Mouse (Mus musculus): ENCODE data around the gene Cacna1a. TPM values are rescaled to one million over a fixed set of nuclear protein-coding genes. Genes with fewer than 3 reads are reported as not detected.
"Not testable (repeated sequence)": the region's sequence is repeated elsewhere in the genome, so short reads cannot be mapped to it uniquely, and the experiment has no call there.

The Cacna1a gene
- total RNA-seq, 2 experiments from 2014 or later = 0.21 to 1.8 TPM

DNA sequence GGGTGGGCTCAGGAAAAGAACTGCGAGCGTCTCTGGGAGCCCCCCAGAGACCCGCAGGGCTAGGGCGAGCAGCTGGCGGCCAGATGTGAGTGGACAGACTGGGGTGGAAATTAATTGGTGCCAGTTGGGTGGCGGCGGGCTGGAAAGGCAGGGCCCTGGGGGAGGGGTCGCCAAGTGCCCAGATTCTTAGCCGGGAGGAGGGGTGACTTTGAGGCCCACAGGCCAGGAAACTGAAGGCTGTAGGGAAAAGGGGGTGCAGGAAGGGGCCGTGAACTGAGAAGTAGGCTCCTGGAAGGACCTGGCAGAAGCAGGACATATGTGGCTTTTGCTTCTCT, 267.9 kb downstream of the Cacna1a start:
- no peak for ATAC-seq (replicated peaks; ENCODE audit: poor library complexity)

DNA sequence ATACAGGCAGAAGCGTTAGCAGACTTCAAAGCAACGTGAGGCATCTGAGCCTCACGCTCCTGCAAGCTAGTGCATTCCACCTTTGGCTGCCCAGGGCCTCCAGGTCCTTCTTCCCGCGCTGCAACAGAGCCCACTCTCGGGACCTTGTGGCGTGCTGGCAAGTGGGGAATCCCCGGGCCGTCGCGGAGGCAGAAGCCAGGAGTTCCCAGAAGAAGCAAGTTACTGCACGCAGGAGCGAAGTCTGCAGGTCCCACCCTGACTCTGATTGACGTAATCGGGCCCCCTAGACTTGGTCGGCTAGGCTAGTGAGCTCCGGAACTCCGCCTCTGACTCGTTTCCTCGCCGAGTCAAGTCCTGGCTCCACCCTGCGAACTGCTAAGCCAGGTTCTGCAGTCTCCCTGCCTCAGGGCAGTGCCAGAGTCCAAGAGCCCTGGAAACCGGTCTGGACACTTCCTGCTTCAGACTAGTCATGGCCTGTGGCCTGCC, 268.4 kb downstream of the Cacna1a start:
- peak; percentile 59 for ATAC-seq (replicated peaks; ENCODE audit: poor library complexity)

DNA sequence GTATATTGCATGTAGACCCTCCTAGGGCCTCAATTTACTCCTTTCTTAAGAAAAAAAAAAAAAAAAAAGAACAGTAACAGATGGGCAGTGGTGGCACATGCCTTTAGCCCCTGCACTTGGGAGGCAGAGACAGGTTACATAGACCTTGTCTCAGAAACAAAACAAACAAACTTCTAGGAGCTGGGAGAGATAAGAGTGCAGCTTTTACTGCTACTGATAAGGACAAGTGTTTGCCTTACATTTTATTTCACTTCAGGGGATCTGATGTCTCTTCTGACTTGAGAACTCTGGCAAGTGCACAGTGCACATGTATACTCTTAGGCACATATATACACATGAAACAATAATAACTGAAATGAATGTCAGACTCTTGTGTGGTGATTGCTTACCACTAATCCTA, 269.0 kb downstream of the Cacna1a start:
- ATAC-seq (replicated peaks; ENCODE audit: poor library complexity) = no peak

DNA sequence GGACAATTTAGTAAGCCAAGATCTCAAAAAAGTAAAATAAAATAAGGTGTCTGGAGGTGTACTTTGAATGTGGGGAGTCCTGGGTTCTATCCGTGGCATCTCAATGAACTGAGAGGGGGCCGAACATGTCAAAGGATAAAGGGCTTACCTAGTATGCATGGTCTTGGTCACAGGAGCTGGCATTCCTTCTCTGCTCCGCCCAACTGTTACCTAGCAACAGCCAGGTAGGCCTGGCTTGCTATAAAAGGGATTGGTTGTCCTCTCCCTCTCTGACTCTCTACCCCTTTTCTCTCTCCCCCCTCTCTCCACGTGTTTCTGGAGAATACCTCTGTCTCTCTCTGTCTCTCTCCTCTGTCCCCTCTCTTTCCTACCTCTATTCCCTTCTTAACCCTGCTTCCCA, 269.4 kb downstream of the Cacna1a start:
- ATAC-seq (replicated peaks; ENCODE audit: poor library complexity) = no peak

DNA sequence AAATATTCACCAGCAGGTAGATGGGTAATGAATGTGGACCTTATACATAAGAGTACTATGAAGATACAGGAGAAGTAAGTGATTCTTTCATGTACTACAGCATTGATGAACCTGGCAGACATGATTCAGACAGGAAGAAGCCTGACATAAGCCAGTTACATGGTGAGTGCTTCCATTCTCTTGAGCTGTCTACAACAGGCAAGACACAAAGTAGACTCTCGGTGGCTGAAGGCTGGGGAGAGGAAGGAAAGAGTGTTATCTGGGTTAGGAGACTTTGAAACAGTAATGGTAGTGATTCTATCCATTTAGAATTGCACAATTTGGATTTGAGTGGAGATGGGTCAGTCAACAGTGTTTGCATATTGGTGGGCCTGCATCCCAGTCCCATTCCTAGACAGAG, 270.7 kb downstream of the Cacna1a start:
- no peak for ATAC-seq (replicated peaks; ENCODE audit: poor library complexity)

DNA sequence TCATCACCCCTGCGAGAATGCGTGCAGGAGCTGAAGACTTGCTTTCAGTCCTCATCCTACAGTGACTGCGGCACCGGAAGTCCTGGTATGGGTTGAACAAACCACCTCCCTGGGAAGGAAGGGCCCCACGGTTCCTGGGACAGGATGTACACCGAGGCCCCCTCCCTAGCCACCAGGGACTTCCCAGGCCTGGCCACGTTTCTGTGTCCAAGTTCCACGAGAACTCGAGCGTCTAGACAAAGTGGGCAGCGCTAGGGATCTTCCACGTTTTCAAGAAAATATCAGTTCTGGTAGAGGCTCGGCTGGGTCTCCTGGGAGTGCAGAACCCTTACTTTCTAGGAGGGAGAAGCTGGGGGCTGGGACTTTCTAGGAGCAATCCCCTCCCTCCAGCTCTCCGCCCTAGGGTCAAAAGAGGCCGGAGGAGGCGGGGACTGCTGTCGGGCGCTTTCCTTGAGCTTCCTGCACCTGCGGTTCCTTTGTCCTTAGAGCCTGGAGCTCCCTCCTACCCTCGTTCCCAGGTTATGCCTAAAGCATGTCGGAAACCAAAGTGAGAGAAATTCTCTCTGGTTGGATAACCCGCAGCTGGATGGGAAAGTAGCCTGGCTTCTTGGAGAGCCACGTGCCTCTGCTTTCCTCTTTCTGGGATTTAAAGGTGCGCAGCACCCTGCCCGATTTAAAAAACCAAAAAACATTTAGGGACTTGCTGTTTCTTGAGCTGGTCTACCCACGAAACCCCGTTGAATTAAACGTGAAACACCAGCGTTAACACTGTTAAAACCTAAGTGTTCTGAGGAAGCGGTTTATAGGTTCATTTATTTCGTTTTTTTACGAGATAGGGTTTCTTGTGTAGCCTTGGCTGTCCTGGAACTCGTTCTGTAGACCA, 271.9 kb downstream of the Cacna1a start:
- peak; percentile 8; the same call in 1 of the 2 replicates for ATAC-seq (replicated peaks; ENCODE audit: poor library complexity)

DNA sequence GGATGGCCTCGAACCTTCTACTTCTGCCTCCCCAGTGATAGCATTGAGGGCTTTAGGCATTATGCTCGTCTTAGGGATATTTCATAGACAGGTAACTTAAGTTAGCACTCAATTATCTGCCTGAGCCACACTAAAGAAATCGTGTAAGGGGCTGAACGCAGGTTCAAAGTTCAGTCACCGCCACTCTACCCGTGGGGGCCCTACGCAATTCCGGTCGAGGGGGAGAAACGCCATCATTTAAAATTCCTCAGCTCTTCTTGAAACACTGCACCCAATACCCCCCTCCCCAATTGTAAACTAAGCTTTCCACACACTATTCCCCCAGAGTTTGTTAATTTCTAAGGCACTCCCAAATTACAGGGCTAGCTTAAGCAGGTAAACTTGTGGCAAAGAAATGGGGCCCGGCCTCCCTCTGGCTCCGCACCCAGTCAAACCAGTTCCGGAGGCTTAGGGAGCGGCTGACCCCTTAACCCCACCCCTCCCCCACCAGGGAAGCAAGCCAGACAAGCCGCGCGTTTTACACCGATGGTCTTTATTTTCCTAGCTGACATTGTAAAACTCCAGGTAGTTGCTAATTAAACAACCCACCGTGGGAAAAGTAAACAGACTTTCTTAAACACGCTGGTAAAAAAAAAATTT, 272.7 kb downstream of the Cacna1a start:
- ATAC-seq (replicated peaks; ENCODE audit: poor library complexity) = no peak

DNA sequence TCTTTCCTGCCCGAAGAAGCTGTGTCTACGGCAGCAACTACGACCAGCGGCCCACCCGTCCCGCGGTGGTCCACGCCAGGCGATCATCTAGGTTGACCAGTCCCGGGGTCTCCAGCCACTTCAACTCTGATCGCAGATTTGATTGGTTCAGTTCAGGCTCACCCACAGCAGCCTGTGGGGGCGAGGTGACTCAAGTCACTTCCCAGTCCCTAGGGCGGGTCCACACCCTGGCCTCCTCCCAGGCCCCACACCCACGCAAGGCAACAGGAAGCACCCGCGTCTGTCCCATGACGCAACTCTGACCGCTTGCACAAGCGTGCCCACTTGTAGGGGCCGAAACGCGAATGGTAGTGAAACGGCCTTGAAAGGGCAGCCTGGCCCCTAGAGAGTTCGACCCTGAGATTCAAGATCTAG, 273.2 kb downstream of the Cacna1a start:
- peak; percentile 30 for ATAC-seq (replicated peaks; ENCODE audit: poor library complexity)

DNA sequence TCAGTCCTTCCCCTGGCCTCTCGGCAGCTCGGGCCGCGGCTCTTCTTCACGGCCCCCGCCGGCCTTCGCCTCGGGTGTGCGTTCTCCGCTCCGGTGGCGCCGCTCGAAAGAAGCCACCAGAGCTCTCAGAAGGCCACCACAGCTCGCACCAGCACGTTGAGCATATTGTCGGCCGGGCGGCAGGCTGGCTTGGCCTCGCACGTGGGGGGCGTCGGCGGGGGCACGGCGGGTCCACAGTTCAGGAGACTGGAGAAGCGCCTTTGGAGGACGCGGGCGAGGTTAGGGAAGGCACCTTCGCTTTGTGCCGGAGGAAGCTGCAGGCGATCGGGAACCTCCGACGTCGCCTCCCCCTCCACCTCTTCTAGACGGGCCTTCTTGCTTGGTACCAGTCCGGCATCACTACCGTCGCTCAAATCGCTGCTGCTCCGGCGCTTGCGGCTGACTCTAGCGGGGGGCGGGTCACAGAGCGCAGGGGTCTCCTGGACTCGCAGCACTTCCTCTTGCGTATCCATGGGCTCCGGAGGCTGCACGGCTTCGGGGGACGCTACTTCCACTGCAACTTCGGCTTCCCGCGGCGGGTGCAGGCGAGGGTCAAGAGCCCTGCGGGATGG, 273.8 kb downstream of the Cacna1a start:
- ATAC-seq (replicated peaks; ENCODE audit: poor library complexity) = peak; percentile 10; the same call in 1 of the 2 replicates

DNA sequence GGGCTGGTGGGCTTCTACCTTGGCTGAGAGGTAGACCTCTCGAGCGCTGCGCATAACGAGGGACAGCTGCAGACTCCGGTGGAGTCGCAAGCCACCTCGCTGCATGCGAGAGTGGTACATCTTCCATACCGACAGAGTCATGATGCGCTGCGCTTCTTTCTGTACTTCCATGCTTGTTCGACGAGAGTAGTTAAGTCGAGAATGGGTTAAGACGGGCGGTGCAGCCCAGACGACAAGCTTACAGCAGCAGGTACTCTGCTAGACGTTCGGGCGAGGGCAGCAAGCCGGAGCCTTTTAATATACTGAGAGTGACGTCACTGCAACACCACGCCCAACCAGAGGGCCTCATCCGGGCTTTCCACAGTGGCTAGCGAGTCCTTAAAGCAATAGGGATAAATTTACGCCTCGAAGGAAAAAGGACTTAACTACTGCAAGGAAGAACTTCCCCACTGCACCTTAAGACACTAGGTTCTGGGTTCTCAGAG, 274.4 kb downstream of the Cacna1a start, which contains the start of gene Ier2:
TSS of gene Ier2 (minus strand) at position 272 of the 485 bp plus-strand sequence.
- ATAC-seq (replicated peaks; ENCODE audit: poor library complexity) = peak; percentile 42

DNA sequence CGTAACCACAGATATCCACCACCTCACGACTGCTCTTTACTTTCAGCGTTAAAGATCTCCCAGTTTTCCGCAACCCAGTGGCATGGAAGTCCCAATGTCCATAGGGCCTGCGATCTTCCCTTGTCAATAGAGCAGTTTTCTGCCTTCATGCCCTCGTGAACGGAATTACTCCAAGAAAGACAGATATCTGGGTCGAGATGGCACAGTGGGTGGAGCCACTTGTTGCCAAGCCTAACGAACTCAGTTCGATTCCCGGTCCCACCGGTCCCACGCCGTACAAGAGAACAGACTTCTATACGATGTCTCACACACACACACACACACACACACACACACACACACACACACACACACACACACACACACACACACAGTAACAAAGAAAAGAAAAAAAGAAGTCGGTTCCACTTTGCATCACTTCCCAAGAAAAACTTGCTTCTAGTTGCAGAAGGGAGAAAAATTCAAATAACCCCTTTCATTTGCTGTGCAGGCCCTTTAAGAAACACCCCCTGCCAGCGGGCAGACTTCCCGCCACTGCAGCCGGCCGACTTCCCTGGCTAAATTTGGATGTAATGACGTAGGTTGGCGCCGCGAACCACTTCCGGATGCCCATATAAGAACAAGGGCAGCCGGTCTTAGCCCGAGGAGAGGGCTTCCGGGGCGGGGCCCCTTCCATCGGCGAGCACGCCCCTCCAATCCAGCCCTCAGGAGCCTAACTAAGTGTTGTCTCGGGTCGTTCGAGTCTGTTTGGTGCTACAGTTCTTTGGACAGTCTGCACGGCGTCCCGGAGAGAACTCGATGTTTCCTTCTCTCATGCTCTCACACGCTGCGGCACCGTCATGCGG, 275.5 kb downstream of the Cacna1a start:
- ATAC-seq (replicated peaks; ENCODE audit: poor library complexity) = peak; percentile 45

DNA sequence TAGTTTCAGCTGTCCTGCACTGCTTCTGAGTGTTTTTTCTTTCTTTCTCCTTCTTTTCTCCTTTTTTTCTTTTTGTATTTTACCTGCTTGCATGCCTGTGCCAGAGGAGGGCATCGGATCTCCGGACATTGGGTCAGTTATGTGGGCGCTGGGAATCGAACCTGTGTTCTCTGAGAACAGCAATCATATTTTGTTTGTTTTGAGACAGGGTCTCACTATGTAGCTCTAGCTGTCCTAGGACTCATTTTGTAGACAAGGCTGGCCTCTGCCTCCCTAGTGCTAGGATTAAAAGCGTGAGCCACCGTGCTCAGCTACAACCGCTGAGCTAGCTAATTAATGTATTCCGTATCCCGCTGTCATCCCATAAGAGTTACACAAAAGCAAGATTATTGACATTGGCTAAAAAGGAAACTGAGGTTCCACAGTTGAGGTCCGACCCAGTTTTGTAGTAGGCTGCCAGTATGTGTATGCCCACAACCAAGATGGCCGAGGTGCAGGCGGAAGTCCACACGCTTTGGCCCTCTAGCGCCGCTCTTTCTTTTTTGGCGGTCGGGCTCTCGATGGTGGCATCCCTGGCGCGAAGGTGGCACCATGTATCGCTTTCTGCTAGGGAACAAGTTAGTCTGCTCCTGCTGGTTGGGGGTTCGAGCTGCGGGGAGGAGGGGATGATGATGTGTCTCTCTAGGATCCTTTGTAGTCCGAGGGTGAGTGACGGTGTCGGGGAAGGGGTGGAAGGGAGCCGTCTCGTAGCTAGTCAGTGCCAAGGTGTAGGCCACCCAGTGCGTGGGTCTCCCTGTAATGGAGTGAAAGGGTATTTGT, 276.5 kb downstream of the Cacna1a start:
- ATAC-seq (replicated peaks; ENCODE audit: poor library complexity) = peak; percentile 24

DNA sequence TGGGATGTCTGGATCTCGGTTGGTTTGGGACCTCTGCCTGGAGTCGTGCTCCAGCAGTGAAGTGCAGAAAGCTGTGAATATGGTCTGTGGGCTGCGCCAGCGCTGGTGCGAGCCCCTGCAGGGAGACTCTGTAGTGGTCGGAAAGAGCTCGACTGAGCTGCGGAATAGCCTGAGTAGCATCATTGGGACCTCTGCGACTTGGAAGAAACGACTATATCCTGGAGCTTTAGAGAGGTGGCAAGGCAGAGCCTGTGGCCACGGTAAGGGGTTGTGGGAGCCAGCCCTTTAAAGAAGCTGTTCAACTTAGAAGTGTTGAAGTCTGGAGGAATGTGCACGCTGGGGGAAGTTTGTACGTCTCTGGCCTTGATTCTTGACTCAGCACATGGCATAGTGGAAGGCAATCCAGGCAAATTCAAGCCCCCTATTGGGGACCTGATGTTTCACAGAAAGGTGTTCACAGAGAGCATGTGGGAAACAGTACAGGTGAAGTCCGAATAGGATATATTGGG, 277.2 kb downstream of the Cacna1a start:
- ATAC-seq (replicated peaks; ENCODE audit: poor library complexity) = no peak

DNA sequence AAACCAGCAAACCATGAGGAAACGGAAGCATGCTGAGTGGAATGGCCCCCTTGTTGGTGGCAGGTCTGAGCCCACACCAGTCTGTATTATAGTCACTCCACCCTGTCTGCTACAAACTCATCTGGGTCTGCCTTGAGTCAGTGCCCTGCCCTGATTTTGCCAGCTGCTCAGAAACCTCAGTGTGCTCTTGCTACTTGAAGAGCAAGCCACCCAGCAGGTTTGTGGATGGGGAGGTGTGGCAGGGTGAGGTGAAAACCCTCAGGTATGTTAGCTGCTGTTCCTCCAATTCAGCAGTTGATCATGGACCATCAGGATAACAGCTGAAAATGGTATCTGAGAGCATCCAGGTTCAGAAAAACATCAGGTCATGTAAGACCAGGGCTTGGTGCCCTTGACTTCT, 279.8 kb downstream of the Cacna1a start:
- no peak for ATAC-seq (replicated peaks; ENCODE audit: poor library complexity)

DNA sequence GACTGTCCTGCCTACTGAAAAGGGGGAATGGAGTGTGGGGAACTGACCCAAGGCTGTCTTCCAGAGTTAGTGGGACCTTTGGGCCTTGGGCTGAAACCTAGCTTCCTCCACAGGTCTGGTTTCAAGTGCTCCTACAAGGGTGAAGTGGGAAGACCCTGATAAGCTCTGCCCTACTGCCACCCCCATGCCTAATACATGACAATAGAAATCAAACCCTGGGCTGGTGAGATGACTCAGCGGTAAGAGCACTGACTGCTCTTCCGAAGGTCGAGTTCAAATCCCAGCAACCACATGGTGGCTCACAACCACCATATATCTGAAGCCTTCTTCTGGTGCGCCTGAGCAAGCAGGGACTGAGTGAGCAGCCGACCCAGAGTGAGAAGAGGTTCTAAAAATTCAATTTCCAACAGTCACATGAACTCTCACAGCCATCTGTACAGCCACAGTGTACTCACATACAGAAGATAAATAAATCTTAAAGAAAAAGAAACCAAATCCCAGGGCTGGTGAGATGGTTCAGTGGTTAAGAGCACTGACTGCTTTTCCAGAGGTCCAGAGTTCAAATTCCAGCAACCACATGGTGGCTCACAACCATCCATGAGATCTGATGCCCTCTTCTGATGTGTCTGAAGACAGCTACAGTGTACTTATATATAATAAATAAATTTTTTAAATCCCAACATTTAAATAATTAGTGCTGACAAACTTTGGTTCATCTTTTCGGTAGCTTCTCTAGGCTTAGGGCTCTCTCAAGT, 280.7 kb downstream of the Cacna1a start:
- ATAC-seq (replicated peaks; ENCODE audit: poor library complexity) = no peak

DNA sequence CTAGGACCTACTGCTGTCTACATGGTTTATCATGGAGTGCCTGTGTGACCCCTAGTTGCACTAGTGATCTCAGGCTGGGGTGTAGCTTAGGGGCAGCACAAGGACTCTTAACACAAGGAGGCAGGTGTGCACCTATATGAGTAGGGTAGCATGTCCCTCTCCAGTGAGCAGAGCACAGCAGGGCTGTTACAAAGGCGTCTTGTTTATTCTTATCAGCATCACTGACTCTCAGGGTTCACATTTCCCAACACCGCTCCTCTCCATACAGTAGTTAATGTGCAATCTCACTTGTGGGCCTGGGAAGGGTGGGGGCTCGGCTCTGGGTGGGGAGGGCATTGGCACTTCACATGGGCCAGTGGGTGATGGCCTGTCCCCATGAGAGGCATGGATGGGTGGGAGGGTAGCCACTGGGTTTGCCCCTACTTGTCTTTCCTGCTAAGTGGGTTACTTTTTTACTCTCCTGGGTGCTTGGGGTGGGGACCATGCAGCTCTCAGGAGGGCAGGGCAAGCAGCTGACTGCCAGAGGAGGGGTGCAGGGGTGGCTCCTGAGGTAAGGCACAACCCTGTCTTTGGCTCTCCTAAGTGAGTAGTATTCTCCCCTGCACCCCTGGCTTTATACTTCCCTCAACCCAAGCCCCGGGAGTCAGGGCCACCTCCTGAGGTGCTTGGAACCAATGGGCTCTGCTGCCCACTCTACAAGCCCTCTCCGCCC, 282.2 kb downstream of the Cacna1a start:
- ATAC-seq (replicated peaks; ENCODE audit: poor library complexity) = not testable (repeated sequence)

DNA sequence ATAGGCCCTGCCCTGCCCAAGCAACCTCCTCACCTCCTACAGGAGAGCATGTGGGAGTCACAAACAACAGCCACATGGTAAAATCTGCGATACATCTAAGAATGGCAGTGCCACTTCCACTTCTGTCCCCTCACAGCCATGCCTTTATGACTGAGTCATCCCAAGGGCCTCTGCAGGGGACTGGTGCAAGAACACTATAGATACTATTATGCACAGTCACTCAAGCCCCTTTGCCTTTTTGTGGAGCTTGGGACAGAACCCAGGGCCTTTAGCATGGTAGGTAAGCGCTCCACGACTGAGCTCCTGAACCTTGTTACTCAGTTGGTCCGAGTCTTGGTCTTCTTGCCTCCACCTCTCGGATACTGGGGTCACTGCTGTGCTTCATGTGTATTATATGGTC, 289.1 kb downstream of the Cacna1a start:
- peak; percentile 42 for ATAC-seq (replicated peaks; ENCODE audit: poor library complexity)

DNA sequence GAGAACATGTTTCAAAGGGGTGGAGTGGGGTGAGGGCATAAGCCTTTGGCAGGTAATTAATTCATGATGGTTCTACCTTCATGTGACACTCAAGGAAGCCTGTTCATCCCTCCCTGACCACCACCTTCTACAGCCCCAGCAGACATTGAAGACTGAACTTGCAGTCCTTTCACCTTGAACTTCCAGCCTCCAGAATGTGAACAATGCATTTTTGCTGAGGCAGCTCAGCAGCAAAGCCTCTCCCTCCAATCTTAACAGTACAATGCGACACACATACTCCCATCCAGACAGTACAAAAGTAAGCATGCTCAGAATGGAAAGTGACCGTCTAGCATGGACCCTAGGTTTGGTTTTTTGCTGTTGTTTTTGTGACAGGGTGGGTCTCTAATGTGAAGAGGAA, 293.2 kb downstream of the Cacna1a start:
- ATAC-seq (replicated peaks; ENCODE audit: poor library complexity) = no peak
